Mouse (Mus musculus) skeletal muscle tissue, postnatal 0 days (tissue): ENCODE data around the gene H2al1d. TPM values are rescaled to one million over a fixed set of nuclear protein-coding genes. Genes with fewer than 3 reads are reported as not detected.

ENCODE experiments used
- polyA plus RNA-seq: library from polyadenylated mRNA; unstranded; fragments of >200 nt; fragmentation: Nextera tagmentation; extraction: Ambion mirVana; gene quantifications from 2 replicates; pipeline ENCODE4 v1.2.1, GENCODE M21; 2015

H2al1d gene
- polyA plus RNA-seq: not detected in 2 replicates

DNA sequence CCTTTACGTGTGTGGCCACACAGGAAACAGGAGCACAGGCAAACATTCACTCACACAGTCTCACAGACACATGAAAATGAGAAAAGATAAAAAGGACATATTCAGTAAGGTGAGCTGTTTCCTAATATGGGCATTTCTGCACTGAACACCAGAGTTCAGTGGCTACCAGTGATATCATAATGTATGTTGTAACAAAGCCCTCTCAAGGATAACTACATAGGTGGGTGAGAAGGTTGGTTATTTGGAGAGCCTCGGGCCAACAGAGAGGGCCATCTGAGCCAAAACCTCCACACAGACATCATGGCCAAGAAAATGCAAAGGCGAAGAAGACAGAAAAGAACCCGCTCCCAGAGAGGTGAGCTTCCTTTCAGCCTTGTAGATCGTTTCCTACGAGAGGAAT is at the start of gene H2al1d:
Gene H2al1d (plus strand): TSS at position 301 of the 400 bp plus-strand sequence.

DNA sequence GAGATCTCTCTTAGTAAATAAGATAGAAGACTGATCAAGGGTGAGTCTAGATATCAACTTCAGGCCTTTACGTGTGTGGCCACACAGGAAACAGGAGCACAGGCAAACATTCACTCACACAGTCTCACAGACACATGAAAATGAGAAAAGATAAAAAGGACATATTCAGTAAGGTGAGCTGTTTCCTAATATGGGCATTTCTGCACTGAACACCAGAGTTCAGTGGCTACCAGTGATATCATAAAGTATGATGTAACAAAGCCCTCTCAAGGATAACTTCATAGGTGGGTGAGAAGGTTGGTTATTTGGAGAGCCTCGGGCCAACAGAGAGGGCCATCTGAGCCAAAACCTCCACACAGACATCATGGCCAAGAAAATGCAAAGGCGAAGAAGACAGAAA is 9.7 kb upstream of the H2al1d start, which contains the start of gene H2al1a:
Gene H2al1a (plus strand): TSS at position 301 of the 400 bp plus-strand sequence.

DNA sequence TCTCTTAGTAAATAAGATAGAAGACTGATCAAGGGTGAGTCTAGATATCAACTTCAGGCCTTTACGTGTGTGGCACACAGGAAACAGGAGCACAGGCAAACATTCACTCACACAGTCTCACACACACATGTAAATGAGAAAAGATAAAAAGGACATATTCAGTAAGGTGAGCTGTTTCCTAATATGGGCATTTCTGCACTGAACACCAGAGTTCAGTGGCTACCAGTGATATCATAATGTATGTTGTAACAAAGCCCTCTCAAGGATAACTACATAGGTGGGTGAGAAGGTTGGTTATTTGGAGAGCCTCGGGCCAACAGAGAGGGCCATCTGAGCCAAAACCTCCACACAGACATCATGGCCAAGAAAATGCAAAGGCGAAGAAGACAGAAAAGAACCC is 6.5 kb upstream of the H2al1d start, which contains the start of gene H2al1b:
Gene H2al1b (plus strand): TSS at position 301 of the 400 bp plus-strand sequence.

DNA sequence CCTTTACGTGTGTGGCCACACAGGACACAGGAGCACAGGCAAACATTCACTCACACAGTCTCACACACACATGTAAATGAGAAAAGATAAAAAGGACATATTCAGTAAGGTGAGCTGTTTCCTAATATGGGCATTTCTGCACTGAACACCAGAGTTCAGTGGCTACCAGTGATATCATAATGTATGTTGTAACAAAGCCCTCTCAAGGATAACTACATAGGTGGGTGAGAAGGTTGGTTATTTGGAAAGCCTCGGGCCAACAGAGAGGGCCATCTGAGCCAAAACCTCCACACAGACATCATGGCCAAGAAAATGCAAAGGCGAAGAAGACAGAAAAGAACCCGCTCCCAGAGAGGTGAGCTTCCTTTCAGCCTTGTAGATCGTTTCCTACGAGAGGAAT is 3.3 kb upstream of the H2al1d start, which contains the start of gene H2al1c:
Gene H2al1c (plus strand): TSS at position 301 of the 400 bp plus-strand sequence.

DNA sequence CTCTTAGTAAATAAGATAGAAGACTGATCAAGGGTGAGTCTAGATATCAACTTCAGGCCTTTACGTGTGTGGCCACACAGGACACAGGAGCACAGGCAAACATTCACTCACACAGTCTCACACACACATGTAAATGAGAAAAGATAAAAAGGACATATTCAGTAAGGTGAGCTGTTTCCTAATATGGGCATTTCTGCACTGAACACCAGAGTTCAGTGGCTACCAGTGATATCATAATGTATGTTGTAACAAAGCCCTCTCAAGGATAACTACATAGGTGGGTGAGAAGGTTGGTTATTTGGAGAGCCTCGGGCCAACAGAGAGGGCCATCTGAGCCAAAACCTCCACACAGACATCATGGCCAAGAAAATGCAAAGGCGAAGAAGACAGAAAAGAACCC is 3.0 kb downstream of the H2al1d start, which contains the start of gene H2al1e:
Gene H2al1e (plus strand): TSS at position 301 of the 400 bp plus-strand sequence.

DNA sequence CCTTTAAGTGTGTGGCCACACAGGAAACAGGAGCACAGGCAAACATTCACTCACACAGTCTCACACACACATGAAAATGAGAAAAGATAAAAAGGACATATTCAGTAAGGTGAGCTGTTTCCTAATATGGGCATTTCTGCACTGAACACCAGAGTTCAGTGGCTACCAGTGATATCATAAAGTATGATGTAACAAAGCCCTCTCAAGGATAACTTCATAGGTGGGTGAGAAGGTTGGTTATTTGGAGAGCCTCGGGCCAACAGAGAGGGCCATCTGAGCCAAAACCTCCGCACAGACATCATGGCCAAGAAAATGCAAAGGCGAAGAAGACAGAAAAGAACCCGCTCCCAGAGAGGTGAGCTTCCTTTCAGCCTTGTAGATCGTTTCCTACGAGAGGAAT is 6.2 kb downstream of the H2al1d start, which contains the start of gene H2al1f:
Gene H2al1f (plus strand): TSS at position 301 of the 400 bp plus-strand sequence.

DNA sequence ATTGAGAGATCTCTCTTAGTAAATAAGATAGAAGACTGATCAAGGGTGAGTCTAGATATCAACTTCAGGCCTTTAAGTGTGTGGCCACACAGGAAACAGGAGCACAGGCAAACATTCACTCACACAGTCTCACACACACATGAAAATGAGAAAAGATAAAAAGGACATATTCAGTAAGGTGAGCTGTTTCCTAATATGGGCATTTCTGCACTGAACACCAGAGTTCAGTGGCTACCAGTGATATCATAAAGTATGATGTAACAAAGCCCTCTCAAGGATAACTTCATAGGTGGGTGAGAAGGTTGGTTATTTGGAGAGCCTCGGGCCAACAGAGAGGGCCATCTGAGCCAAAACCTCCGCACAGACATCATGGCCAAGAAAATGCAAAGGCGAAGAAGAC is 9.3 kb downstream of the H2al1d start, which contains the start of gene H2al1g:
Gene H2al1g (plus strand): TSS at position 301 of the 400 bp plus-strand sequence.

DNA sequence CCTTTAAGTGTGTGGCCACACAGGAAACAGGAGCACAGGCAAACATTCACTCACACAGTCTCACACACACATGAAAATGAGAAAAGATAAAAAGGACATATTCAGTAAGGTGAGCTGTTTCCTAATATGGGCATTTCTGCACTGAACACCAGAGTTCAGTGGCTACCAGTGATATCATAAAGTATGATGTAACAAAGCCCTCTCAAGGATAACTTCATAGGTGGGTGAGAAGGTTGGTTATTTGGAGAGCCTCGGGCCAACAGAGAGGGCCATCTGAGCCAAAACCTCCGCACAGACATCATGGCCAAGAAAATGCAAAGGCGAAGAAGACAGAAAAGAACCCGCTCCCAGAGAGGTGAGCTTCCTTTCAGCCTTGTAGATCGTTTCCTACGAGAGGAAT is 12.6 kb downstream of the H2al1d start, which contains the start of gene H2al1h:
Gene H2al1h (plus strand): TSS at position 301 of the 400 bp plus-strand sequence.

DNA sequence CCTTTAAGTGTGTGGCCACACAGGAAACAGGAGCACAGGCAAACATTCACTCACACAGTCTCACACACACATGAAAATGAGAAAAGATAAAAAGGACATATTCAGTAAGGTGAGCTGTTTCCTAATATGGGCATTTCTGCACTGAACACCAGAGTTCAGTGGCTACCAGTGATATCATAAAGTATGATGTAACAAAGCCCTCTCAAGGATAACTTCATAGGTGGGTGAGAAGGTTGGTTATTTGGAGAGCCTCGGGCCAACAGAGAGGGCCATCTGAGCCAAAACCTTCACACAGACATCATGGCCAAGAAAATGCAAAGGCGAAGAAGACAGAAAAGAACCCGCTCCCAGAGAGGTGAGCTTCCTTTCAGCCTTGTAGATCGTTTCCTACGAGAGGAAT is 15.7 kb downstream of the H2al1d start, which contains the start of gene H2al1i:
Gene H2al1i (plus strand): TSS at position 301 of the 400 bp plus-strand sequence.

DNA sequence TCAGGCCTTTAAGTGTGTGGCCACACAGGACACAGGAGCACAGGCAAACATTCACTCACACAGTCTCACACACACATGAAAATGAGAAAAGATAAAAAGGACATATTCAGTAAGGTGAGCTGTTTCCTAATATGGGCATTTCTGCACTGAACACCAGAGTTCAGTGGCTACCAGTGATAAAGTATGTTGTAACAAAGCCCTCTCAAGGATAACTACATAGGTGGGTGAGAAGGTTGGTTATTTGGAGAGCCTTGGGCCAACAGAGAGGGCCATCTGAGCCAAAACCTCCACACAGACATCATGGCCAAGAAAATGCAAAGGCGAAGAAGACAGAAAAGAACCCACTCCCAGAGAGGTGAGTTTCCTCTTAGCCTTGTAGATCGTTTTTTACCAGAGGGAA is 18.9 kb downstream of the H2al1d start, which contains the start of gene H2al1j:
Gene H2al1j (plus strand): TSS at position 301 of the 400 bp plus-strand sequence.

Other genes with a start within 250 kb of the H2al1d start
- gene H2al1a, start 9.6 kb upstream of the H2al1d start, polyA plus RNA-seq: not detected in 2 replicates
- gene H2al1b, start 6.4 kb upstream of the H2al1d start, polyA plus RNA-seq: not detected in 2 replicates
- not detected in 2 replicates for gene H2al1c, start 3.2 kb upstream of the H2al1d start, polyA plus RNA-seq
- not detected in 2 replicates for gene H2al1e, start 3.1 kb downstream of the H2al1d start, polyA plus RNA-seq
- gene H2al1f, start 6.3 kb downstream of the H2al1d start, polyA plus RNA-seq: not detected in 2 replicates
- gene H2al1g, start 9.4 kb downstream of the H2al1d start, polyA plus RNA-seq: not detected in 2 replicates
- gene H2al1h, start 12.7 kb downstream of the H2al1d start, polyA plus RNA-seq: not detected in 2 replicates
- not detected in 2 replicates for gene H2al1i, start 15.8 kb downstream of the H2al1d start, polyA plus RNA-seq
- gene H2al1j, start 19.0 kb downstream of the H2al1d start, polyA plus RNA-seq: not detected in 2 replicates